Mouse (Mus musculus): Measurements from ENCODE around the gene Hyal4. TPM values are rescaled to one million over a fixed set of nuclear protein-coding genes. Genes with fewer than 3 reads are reported as not detected.

Gene Hyal4
- polyA plus RNA-seq (2017; shearing (Covaris generic)), result not detected

GRCm38 (mm10) chr6:24748029-24748428 lies at the start of gene Hyal4:
Gene Hyal4 (plus strand): TSS chr6:24748329.

DNA sequence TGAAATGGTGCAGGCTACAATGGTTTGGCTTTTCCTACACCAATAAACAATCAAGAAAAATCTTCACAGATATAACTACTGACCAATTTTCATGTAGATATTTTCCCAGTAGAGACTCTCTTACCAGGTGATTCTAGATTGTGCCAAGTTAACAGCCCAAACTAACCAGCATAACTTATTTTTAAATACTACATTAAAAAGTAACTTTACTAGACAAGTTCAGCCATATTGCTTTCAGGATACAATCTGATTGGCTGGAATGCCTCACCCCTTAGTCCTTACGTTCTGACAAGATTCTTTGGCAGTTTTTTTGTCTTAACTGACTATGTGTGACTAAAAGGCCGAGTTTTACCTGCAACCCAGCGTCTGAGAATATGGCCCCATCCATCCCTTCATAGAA lies 15.2 kb upstream of the Hyal4 start, which contains the start of gene Hyal6:
Gene Hyal6, plus strand, starts transcription at position 301 of the 400 bp plus-strand sequence.

DNA sequence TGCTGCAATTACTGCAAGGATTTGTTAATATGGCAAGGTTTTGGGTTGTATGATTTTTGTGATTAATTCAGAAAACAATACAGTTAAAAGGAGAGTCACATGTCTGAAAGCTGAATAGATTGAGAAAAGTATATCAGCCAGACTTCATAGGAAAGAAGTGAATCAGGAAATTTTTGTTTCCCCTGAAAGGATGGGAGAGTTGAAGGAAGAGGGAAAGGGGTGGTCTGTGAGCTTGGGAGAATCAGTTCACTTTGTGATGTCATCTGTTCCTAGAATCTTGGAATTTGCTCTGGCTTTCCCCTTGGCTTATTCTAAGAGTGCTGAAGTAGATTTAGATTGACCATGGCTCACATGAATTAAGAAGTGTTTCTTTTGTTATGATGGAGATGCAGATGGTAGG lies 42.8 kb downstream of the Hyal4 start, which contains the start of gene Spam1:
Gene Spam1, plus strand, starts transcription at position 301 of the 400 bp plus-strand sequence.

Other genes with a start within 250 kb of the Hyal4 start
- gene Iqub, start 233.3 kb upstream of the Hyal4 start, polyA plus RNA-seq (2017; shearing (Covaris generic)), result not detected
- 91.5 TPM for gene Ndufa5, start 220.3 kb upstream of the Hyal4 start, polyA plus RNA-seq (2017; shearing (Covaris generic))
- 0.15 TPM for gene Asb15, start 220.2 kb upstream of the Hyal4 start, polyA plus RNA-seq (2017; shearing (Covaris generic))
- not detected for gene Lmod2, start 150.6 kb upstream of the Hyal4 start, polyA plus RNA-seq (2017; shearing (Covaris generic))
- 41.5 TPM for gene Wasl, start 83.3 kb upstream of the Hyal4 start, polyA plus RNA-seq (2017; shearing (Covaris generic))
- 0.10 TPM for gene Hyal6, start 15.1 kb upstream of the Hyal4 start, polyA plus RNA-seq (2017; shearing (Covaris generic))
- gene Spam1, start 42.9 kb downstream of the Hyal4 start, polyA plus RNA-seq (2017; shearing (Covaris generic)), result not detected
- not detected for gene Hyal5, start 109.7 kb downstream of the Hyal4 start, polyA plus RNA-seq (2017; shearing (Covaris generic))
- not detected for gene Tmem229a, start 208.0 kb downstream of the Hyal4 start, polyA plus RNA-seq (2017; shearing (Covaris generic))

All from naive thymus-derived CD4-positive, alpha-beta T cell, adult 5 months (primary cell).